ENCODE assay signal across 11 mouse cellular contexts in genomic region chr4:141309773-141310145, GRCm38 (mm10). TPM values are rescaled to one million over a fixed set of nuclear protein-coding genes. Genes with fewer than 3 reads are reported as not detected.
DNase-seq lines count a peak whose midpoint lies in the region; ATAC-seq and TF ChIP-seq lines count a peak whose summit lies in the region.
"Had no signal": no experiment of that assay in that cellular context is flagged by ENCODE, and none has a peak within 500 bp of the region (broad histone marks: within the 10 kb centered on the region; RNA-seq: fewer than 3 reads in every experiment).

No protein-coding gene starts in this region.

- no peak for TF ChIP-seq POLR2A in kidney, adult 2 months (IDR thresholded peaks at IDR 0.05; ENCODE audit: low read depth, low read length)

- no peaks in the 10 kb centered on the region for H3K9me3 ChIP-seq in intestine, embryonic 14.5 days (ENCODE audit: control insufficient read depth, low read length)
- no peaks in the 10 kb centered on the region for H3K9me3 ChIP-seq in midbrain, embryonic 12.5 days

- DNase-seq in kidney, adult 2 months: peak; percentile 53
- no peak for DNase-seq in kidney, adult 8-10 months
- DNase-seq in adrenal gland, postnatal 36 days: peak; percentile 78 to 80
- DNase-seq in intestine, embryonic 14.5 days (ENCODE audit: low spot score): no peak
- DNase-seq in layer of hippocampus, postnatal 36 days: no peak
- DNase-seq in cerebellum, postnatal 36 days: no peak
- DNase-seq: cerebellum, adult 8-10 months had no signal

- no peak overlapping the region for H3K4me2 ChIP-seq in intestine, embryonic 14.5 days (ENCODE audit: low read length)
- peak overlapping the region; percentile 26 for H3K4me2 ChIP-seq in midbrain, embryonic 12.5 days (replicated peaks)

- H3K36me3 ChIP-seq in kidney, adult 2 months (ENCODE audit: control insufficient read depth, insufficient read depth, low read length): no peaks in the 10 kb centered on the region
- no peaks in the 10 kb centered on the region for H3K36me3 ChIP-seq in intestine, embryonic 14.5 days (ENCODE audit: control insufficient read depth, insufficient read depth, low read length)
- H3K36me3 ChIP-seq in midbrain, embryonic 12.5 days: peaks cover 8% of the 10 kb centered on the region; the same call in 1 of the 2 replicates

- no peaks in the 10 kb centered on the region for H3K27me3 ChIP-seq in kidney, adult 2 months (replicated peaks; ENCODE audit: control insufficient read depth, insufficient read depth, low read length)
- H3K27me3 ChIP-seq in intestine, embryonic 14.5 days (replicated peaks; ENCODE audit: control insufficient read depth, insufficient read depth, low read length): no peaks in the 10 kb centered on the region
- H3K27me3 ChIP-seq in midbrain, embryonic 12.5 days: 0 out of 2 replicates have a peak, but pooled peaks cover 12% of the 10 kb centered on the region
- H3K27me3 ChIP-seq: Patski had no signal

- TF ChIP-seq CTCF in kidney, adult 2 months (conservative IDR thresholded peaks at IDR 0.05; ENCODE audit: insufficient read depth, insufficient read length, low read depth, low read length): no peak

- no peak for ATAC-seq in intestine, embryonic 14.5 days (replicated peaks; ENCODE audit: low FRiP score, low TSS enrichment, low read depth)
- no peak for ATAC-seq in midbrain, embryonic 12.5 days (ENCODE audit: low FRiP score, low read depth)
- no peak for ATAC-seq in megakaryocyte, adult 5-6 weeks (ENCODE audit: poor library complexity, severe bottlenecking)

- WGBS in kidney, adult 2 months: 50% methylated on average over 10 of the region's 10 CpGs
- 39% methylated on average over 10 of the region's 10 CpGs for WGBS in intestine, embryonic 14.5 days
- 14% methylated on average over 10 of the region's 10 CpGs for WGBS in midbrain, embryonic 12.5 days

- H3K4me1 ChIP-seq in kidney, adult 2 months (ENCODE audit: control insufficient read depth, insufficient read depth, low read length): peaks cover 35% of the 10 kb centered on the region
- peaks cover 32% of the 10 kb centered on the region for H3K4me1 ChIP-seq in intestine, embryonic 14.5 days (replicated peaks; ENCODE audit: control insufficient read depth, insufficient read depth, low read length)
- H3K4me1 ChIP-seq in midbrain, embryonic 12.5 days: peaks cover 58% of the 10 kb centered on the region

- H3K9ac ChIP-seq in intestine, embryonic 14.5 days (ENCODE audit: low read length): no peak overlapping the region
- no peak overlapping the region for H3K9ac ChIP-seq in midbrain, embryonic 12.5 days (replicated peaks)

- no peak overlapping the region for H3K4me3 ChIP-seq in kidney, adult 2 months (ENCODE audit: insufficient read depth, low read depth, low read length)
- H3K4me3 ChIP-seq in intestine, embryonic 14.5 days (ENCODE audit: low read depth, low read length): no peak overlapping the region
- H3K4me3 ChIP-seq in midbrain, embryonic 12.5 days: no peak overlapping the region

- H3K27ac ChIP-seq in kidney, adult 2 months (ENCODE audit: insufficient read depth, low read depth, low read length): peak overlapping the region; percentile 83
- peak overlapping the region; percentile 74; the same call in 1 of the 2 replicates for H3K27ac ChIP-seq in intestine, embryonic 14.5 days (ENCODE audit: low read depth)
- peak overlapping the region; percentile 70 for H3K27ac ChIP-seq in midbrain, embryonic 12.5 days (replicated peaks)

RNA-seq across cellular contexts. Expression of gene Epha2, which starts 8.7 kb away (rescaled TPM):
- 8.1 and 9.6 TPM in 2 replicates for polyA plus RNA-seq in kidney, adult 2 months (2012; rRNA removed)
- total RNA-seq in adrenal gland, postnatal 36 days (2021): 10 to 100 TPM; 14.4 to 23.6 TPM
- polyA plus RNA-seq in intestine, embryonic 14.5 days (2014; fragmentation: Nextera tagmentation; extraction: Ambion mirVana): 3.4 and 3.5 TPM in 2 replicates
- 6.5 and 7.8 TPM in 2 replicates for polyA plus RNA-seq in midbrain, embryonic 12.5 days (2016; fragmentation: Nextera tagmentation; extraction: Ambion mirVana)
- total RNA-seq in layer of hippocampus, postnatal 36 days (2021): 1 to 10 TPM; 1.3 to 1.7 TPM
- total RNA-seq in megakaryocyte, adult 5-6 weeks (2015): 1.1 TPM in 2 replicates
- total RNA-seq in megakaryocyte, adult 5-6 weeks (2017): 1.3 and 2.1 TPM in 2 replicates

RNA-seq across cellular contexts. Expression of gene Fam131c, which starts 58.3 kb away (rescaled TPM):
- 1.8 and 2.0 TPM in 2 replicates for polyA plus RNA-seq in kidney, adult 2 months (2012; rRNA removed)
- total RNA-seq in adrenal gland, postnatal 36 days (2021): 1 to 10 TPM; 1.8 to 2.7 TPM
- 2.4 and 2.9 TPM in 2 replicates for polyA plus RNA-seq in intestine, embryonic 14.5 days (2014; fragmentation: Nextera tagmentation; extraction: Ambion mirVana)
- 3.5 and 3.8 TPM in 2 replicates for polyA plus RNA-seq in midbrain, embryonic 12.5 days (2016; fragmentation: Nextera tagmentation; extraction: Ambion mirVana)
- total RNA-seq in layer of hippocampus, postnatal 36 days (2021): 1 to 10 TPM; 2.1 to 3.3 TPM
- total RNA-seq in megakaryocyte, adult 5-6 weeks (2015): not detected in 2 replicates
- total RNA-seq in megakaryocyte, adult 5-6 weeks (2017): not detected in 2 replicates
- total RNA-seq: megakaryocyte-erythroid progenitor cell, adult 5-6 weeks had no signal

Comparison
In these comparisons a context has a peak if more than half of its experiments do, and no peak if none do; other contexts are left out.
1. DNase-seq: peak in kidney, adult 2 months (single experiment) and adrenal gland, postnatal 36 days (2 of 2); none in kidney, adult 8-10 months (0 of 2), intestine, embryonic 14.5 days (single experiment), layer of hippocampus, postnatal 36 days (0 of 2) and cerebellum, postnatal 36 days (0 of 2).
2. RNA of gene Epha2, which starts 8.7 kb away (total RNA-seq): 14.4 to 23.6 TPM in adrenal gland, postnatal 36 days; 1.3 to 1.7 TPM in layer of hippocampus, postnatal 36 days and 1.1 to 2.1 TPM in megakaryocyte, adult 5-6 weeks; every median in the first group is over 4 times any median in the second.
3. Peak in every context shown above with its lines, with median percentiles within 50 percentile points of each other: H3K27ac ChIP-seq.